ENCODE assay signal across 8 mouse cellular contexts in genomic region chr5:21646133-21646491, GRCm38 (mm10). TPM values are rescaled to one million over a fixed set of nuclear protein-coding genes. Genes with fewer than 3 reads are reported as not detected.
DNase-seq lines count a peak whose midpoint lies in the region; ATAC-seq and TF ChIP-seq lines count a peak whose summit lies in the region.

No protein-coding gene starts in this region.

- no peak for DNase-seq in left cerebral cortex, adult 2 months (ENCODE audit: extremely low spot score in 1 of 2, low spot score in 2 of 2)
- no peak for DNase-seq in left cerebral cortex, postnatal 4 days
- DNase-seq in hindbrain, postnatal 0 days (ENCODE audit: low spot score) = no peak
- no peak for DNase-seq in ovary, postnatal 36 days (ENCODE audit: low spot score)
- no peak for DNase-seq in spleen, postnatal 14 days (ENCODE audit: low spot score in 2 of 2)
- DNase-seq in urinary bladder, postnatal 25 days (ENCODE audit: low spot score) = no peak

- H3K9me3 ChIP-seq in hindbrain, postnatal 0 days (ENCODE audit: low read length) = no peaks in the 10 kb centered on the region

- H3K9ac ChIP-seq in hindbrain, postnatal 0 days (replicated peaks; ENCODE audit: low read length) = peak overlapping the region; percentile 86

- peak overlapping the region; percentile 73 for H3K4me3 ChIP-seq in left cerebral cortex, adult 2 months
- H3K4me3 ChIP-seq in brown adipose tissue, adult 24 weeks (ENCODE audit: insufficient read depth, low read depth, low read length) = peak overlapping the region; percentile 80
- peak overlapping the region; percentile 87 for H3K4me3 ChIP-seq in hindbrain, postnatal 0 days (ENCODE audit: low read length)
- peak overlapping the region; percentile 50 for H3K4me3 ChIP-seq in myocyte

- H3K4me1 ChIP-seq in brown adipose tissue, adult 24 weeks (ENCODE audit: control insufficient read depth, insufficient read depth, insufficient read length, low read length) = peaks cover 7% of the 10 kb centered on the region; the same call in 1 of the 2 replicates
- no peaks in the 10 kb centered on the region for H3K4me1 ChIP-seq in hindbrain, postnatal 0 days (ENCODE audit: insufficient read depth, low read length)

- peaks cover 7% of the 10 kb centered on the region for H3K79me2 ChIP-seq in myocyte (ENCODE audit: control insufficient read depth, insufficient read depth)

- peak overlapping the region; percentile 34 for H3ac ChIP-seq in myocyte (ENCODE audit: control insufficient read depth, insufficient read length)

- TF ChIP-seq CTCF in left cerebral cortex, adult 2 months (IDR thresholded peaks at IDR 0.05) = no peak
- TF ChIP-seq CTCF in hindbrain, postnatal 0 days (IDR thresholded peaks at IDR 0.05; ENCODE audit: low read depth) = no peak

- intact Hi-C loops in left cerebral cortex, adult 2 months (cut with DNase I) = loop anchor here (10.0 kb wide), 1 partner anchor 591 kb away; the partner anchor contains the start of gene Ptpn12
- intact Hi-C loops in left cerebral cortex, postnatal 4 days (cut with DNase I) = no loop called here

- H3K27me3 ChIP-seq in hindbrain, postnatal 0 days (ENCODE audit: insufficient read depth, low read length) = no peaks in the 10 kb centered on the region
- H3K27me3 ChIP-seq in myocyte (ENCODE audit: control insufficient read depth, insufficient read depth, insufficient read length) = no peaks in the 10 kb centered on the region

- no peak; the same call in 1 of the 2 replicates for ATAC-seq in hindbrain, postnatal 0 days

- under 1% methylated on average over 24 of the region's 25 CpGs for WGBS in hindbrain, postnatal 0 days

- no peak for TF ChIP-seq POLR2A in myocyte (IDR thresholded peaks at IDR 0.05; ENCODE audit: insufficient read length, low read depth)

- peak overlapping the region; percentile 76 for H3K27ac ChIP-seq in left cerebral cortex, adult 2 months
- no peak overlapping the region for H3K27ac ChIP-seq in brown adipose tissue, adult 24 weeks (replicated peaks; ENCODE audit: low read depth, low read length)
- peak overlapping the region; percentile 81 for H3K27ac ChIP-seq in hindbrain, postnatal 0 days

- H3K36me3 ChIP-seq in hindbrain, postnatal 0 days (ENCODE audit: insufficient read depth, low read length) = peaks cover 24% of the 10 kb centered on the region
- H3K36me3 ChIP-seq in myocyte (ENCODE audit: control insufficient read depth, insufficient read depth) = peaks cover 6% of the 10 kb centered on the region

- H3K4me2 ChIP-seq in hindbrain, postnatal 0 days (ENCODE audit: low read depth, low read length) = peak overlapping the region; percentile 88
- peak overlapping the region; percentile 98 for H3K4me2 ChIP-seq in myocyte (ENCODE audit: low read depth)

TF ChIP-seq in myocyte, 11 proteins besides CTCF, POLR2A, EP300 and RAD21:
- no peak for TF ChIP-seq CEBPB (IDR thresholded peaks at IDR 0.05; ENCODE audit: insufficient read depth, poor library complexity, severe bottlenecking)
- TF ChIP-seq TCF12 (IDR thresholded peaks at IDR 0.05; ENCODE audit: insufficient read depth, poor library complexity, severe bottlenecking) = no peak
- TF ChIP-seq MYOD1 (IDR thresholded peaks at IDR 0.05; ENCODE audit: control insufficient read depth in 1 of 3, insufficient read length in 2 of 3, low read depth in 2 of 3) = no peak
- TF ChIP-seq SRF (IDR thresholded peaks at IDR 0.05; ENCODE audit: control insufficient read depth, insufficient read length, low read depth) = no peak
- no peak for TF ChIP-seq POLR2AphosphoS2 (IDR thresholded peaks at IDR 0.05; ENCODE audit: insufficient read length, low read depth)
- no peak for TF ChIP-seq MAX (IDR thresholded peaks at IDR 0.05; ENCODE audit: low read depth)
- no peak for TF ChIP-seq USF1 (IDR thresholded peaks at IDR 0.05; ENCODE audit: low read depth)
- no peak for TF ChIP-seq REST (IDR thresholded peaks at IDR 0.05; ENCODE audit: insufficient read depth, insufficient read length)
- TF ChIP-seq TCF3 (IDR thresholded peaks at IDR 0.05; ENCODE audit: insufficient read length, low read depth) = no peak
- TF ChIP-seq E2F4 (IDR thresholded peaks at IDR 0.05; ENCODE audit: insufficient read depth) = no peak
- TF ChIP-seq MYOG (IDR thresholded peaks at IDR 0.05; ENCODE audit: control insufficient read depth in 1 of 3, insufficient read depth in 1 of 3, insufficient read length in 2 of 3, low read depth in 2 of 3) = no peak

RNA-seq across cellular contexts. Expression of gene Armc10, which starts 0.5 kb away (rescaled TPM):
- total RNA-seq in left cerebral cortex, adult 2 months (2021) = 10 to 100 TPM; 19.2 to 20.9 TPM
- 10 to 100 TPM; 48.4 to 58.1 TPM for total RNA-seq in left cerebral cortex, postnatal 4 days (2021)
- 7.4 and 11.3 TPM in 2 replicates for polyA plus RNA-seq in brown adipose tissue, adult 24 weeks (2012; ENCODE audit: insufficient read depth, insufficient read length, missing spikeins)
- 77.9 and 78.7 TPM in 2 replicates for total RNA-seq in hindbrain, postnatal 0 days (2014; rRNA removed)
- 32.8 and 34.4 TPM in 2 replicates for polyA plus RNA-seq in hindbrain, postnatal 0 days (2015; fragmentation: Nextera tagmentation; extraction: Ambion mirVana)
- polyA plus RNA-seq in myocyte (2012; fragmentation: generic; extraction: Trizol) = 10.1 TPM

RNA-seq across cellular contexts. Expression of gene Fbxl13, which starts 0.7 kb away (rescaled TPM):
- total RNA-seq in left cerebral cortex, adult 2 months (2021) = under 1 TPM; 0.18 to 0.19 TPM
- total RNA-seq in left cerebral cortex, postnatal 4 days (2021) = under 1 TPM; 0.26 to 0.36 TPM
- polyA plus RNA-seq in brown adipose tissue, adult 24 weeks (2012; ENCODE audit: insufficient read depth, insufficient read length, missing spikeins) = not detected in 2 replicates
- 0.16 and 0.25 TPM in 2 replicates for total RNA-seq in hindbrain, postnatal 0 days (2014; rRNA removed)
- polyA plus RNA-seq in hindbrain, postnatal 0 days (2015; fragmentation: Nextera tagmentation; extraction: Ambion mirVana) = 0.16 and 0.23 TPM in 2 replicates
- 0.19 TPM for polyA plus RNA-seq in myocyte (2012; fragmentation: generic; extraction: Trizol)

RNA-seq across cellular contexts. Expression of gene Napepld, which starts 55.1 kb away (rescaled TPM):
- total RNA-seq in left cerebral cortex, adult 2 months (2021) = 10 to 100 TPM; 13.5 to 15.5 TPM
- 1 to 10 TPM; 2.3 to 2.8 TPM for total RNA-seq in left cerebral cortex, postnatal 4 days (2021)
- polyA plus RNA-seq in brown adipose tissue, adult 24 weeks (2012; ENCODE audit: insufficient read depth, insufficient read length, missing spikeins) = 9.0 and 12.9 TPM in 2 replicates
- 3.9 and 4.2 TPM in 2 replicates for total RNA-seq in hindbrain, postnatal 0 days (2014; rRNA removed)
- polyA plus RNA-seq in hindbrain, postnatal 0 days (2015; fragmentation: Nextera tagmentation; extraction: Ambion mirVana) = 1.4 and 1.5 TPM in 2 replicates
- polyA plus RNA-seq in myocyte (2012; fragmentation: generic; extraction: Trizol) = 0.66 TPM
